Mouse (Mus musculus) adrenal gland, adult 8-10 months (tissue): ENCODE measurements around the gene Fam114a1. TPM values are rescaled to one million over a fixed set of nuclear protein-coding genes. Genes with fewer than 3 reads are reported as not detected.

ENCODE experiments used
- DNase-seq: peaks from one replicate; pipeline ENCODE4 v3.0.0; 2022
- microRNA-seq, 2 experiments: library from miRNA; unstranded; fragments of <30 nt; microRNA quantifications; one replicate each; pipeline ENCODE4 v1.2.0; 2022
- total RNA-seq, 4 experiments: library from RNA; stranded (reverse); gene quantifications; 2 replicates each; pipeline ENCODE4 v1.2.4; 2022

Gene Fam114a1
- total RNA-seq, 4 experiments from 2014 or later: 28.0 to 39.6 (median 29.0) TPM

GRCm38 (mm10) chr5:65059806-65060205, 89.9 kb downstream of the Fam114a1 start:
- DNase-seq: no peak

GRCm38 (mm10) chr5:65062236-65062635, 92.4 kb downstream of the Fam114a1 start:
- DNase-seq: no peak

- DNase-seq: no peak
These were observed 93.4 kb downstream of the Fam114a1 start for GRCm38 (mm10) chr5:65063266-65063665.

GRCm38 (mm10) chr5:65068166-65068565, 98.3 kb downstream of the Fam114a1 start:
- no peak for DNase-seq

GRCm38 (mm10) chr5:65069872-65070271, 100.0 kb downstream of the Fam114a1 start:
- no peak for DNase-seq

GRCm38 (mm10) chr5:65071689-65072118, 101.8 kb downstream of the Fam114a1 start:
- DNase-seq: no peak

GRCm38 (mm10) chr5:65073247-65073646, 103.4 kb downstream of the Fam114a1 start:
- DNase-seq: no peak

- DNase-seq: no peak
These were observed 104.8 kb downstream of the Fam114a1 start for GRCm38 (mm10) chr5:65074693-65075092.

- no peak for DNase-seq
These were observed 106.2 kb downstream of the Fam114a1 start for GRCm38 (mm10) chr5:65076087-65076486.

- DNase-seq: no peak
These were observed 106.9 kb downstream of the Fam114a1 start for GRCm38 (mm10) chr5:65076748-65077147.

GRCm38 (mm10) chr5:65078081-65078480, 108.2 kb downstream of the Fam114a1 start:
- no peak for DNase-seq

- DNase-seq: no peak
These were observed 110.0 kb downstream of the Fam114a1 start for GRCm38 (mm10) chr5:65079881-65080280.

- DNase-seq: no peak
These were observed 112.0 kb downstream of the Fam114a1 start for GRCm38 (mm10) chr5:65081836-65082235.

GRCm38 (mm10) chr5:65086522-65086921, 116.7 kb downstream of the Fam114a1 start:
- DNase-seq: peak; percentile 76

GRCm38 (mm10) chr5:65089707-65090106, 119.8 kb downstream of the Fam114a1 start:
- no peak for DNase-seq

- DNase-seq: no peak
These were observed 121.5 kb downstream of the Fam114a1 start for GRCm38 (mm10) chr5:65091184-65091858.

Small RNAs within 50 kb of the gene (microRNA-seq; reads per million reads assigned to microRNA genes)
- gene Mir574: 142 to 250 reads per million in 2 experiments

Other genes with a start within 250 kb of the Fam114a1 start
- gene Klf3, start 166.7 kb upstream of the Fam114a1 start, total RNA-seq: 10 to 100 TPM; 48.3 to 64.6 (median 53.4) TPM
- gene Tlr1, start 36.5 kb upstream of the Fam114a1 start, total RNA-seq: 1 to 10 TPM in 3 of 4 experiments, under 1 TPM in 1; 0.90 to 4.5 (median 2.7) TPM
- gene Tlr6, start 10.0 kb upstream of the Fam114a1 start, total RNA-seq: 1 to 10 TPM; 1.6 to 2.7 (median 2.3) TPM
- under 1 TPM; 0.42 to 0.89 (median 0.73) TPM for gene Tmem156, start 122.1 kb downstream of the Fam114a1 start, total RNA-seq
- gene Klhl5, start 137.5 kb downstream of the Fam114a1 start, total RNA-seq: 10 to 100 TPM; 46.6 to 96.0 (median 72.1) TPM
- gene Wdr19, start 229.6 kb downstream of the Fam114a1 start, total RNA-seq: 10 to 100 TPM; 10.9 to 21.2 (median 13.8) TPM